Mouse (Mus musculus): ENCODE results near the gene Creld2.
A peak's percentile ranks its signal among the peaks of the same experiment; 100 is the strongest.
"Not testable (repeated sequence)": the region's sequence is repeated elsewhere in the genome, so short reads cannot be mapped to it uniquely, and the experiment has no call there.

Gene Creld2

GRCm38 (mm10) chr15:88819026-88819905 lies at the start of gene Creld2, which contains the start of gene Alg12:
Gene Creld2 (plus strand): TSS chr15:88819646.
Gene Alg12 (minus strand): TSS chr15:88819318.
- peak; percentile 100 for DNase-seq (ENCODE audit: inconsistent ontology term)

GRCm38 (mm10) chr15:88774630-88775029 lies 44.8 kb upstream of the Creld2 start:
- not testable (repeated sequence) for DNase-seq (ENCODE audit: inconsistent ontology term)

GRCm38 (mm10) chr15:88792140-88792850 lies 27.2 kb upstream of the Creld2 start:
- no peak for DNase-seq (ENCODE audit: inconsistent ontology term)

- DNase-seq (ENCODE audit: inconsistent ontology term) = not testable (repeated sequence)
These were observed 24.7 kb upstream of the Creld2 start for GRCm38 (mm10) chr15:88794729-88795128.

GRCm38 (mm10) chr15:88799950-88800371 lies 19.5 kb upstream of the Creld2 start:
- no peak for DNase-seq (ENCODE audit: inconsistent ontology term)

- DNase-seq (ENCODE audit: inconsistent ontology term) = no peak
These were observed 18.5 kb upstream of the Creld2 start for GRCm38 (mm10) chr15:88800921-88801354.

- no peak for DNase-seq (ENCODE audit: inconsistent ontology term)
These were observed 17.5 kb upstream of the Creld2 start for GRCm38 (mm10) chr15:88801903-88802302.

- DNase-seq (ENCODE audit: inconsistent ontology term) = no peak
These were observed 17.1 kb upstream of the Creld2 start for GRCm38 (mm10) chr15:88802348-88802747.

- no peak for DNase-seq (ENCODE audit: inconsistent ontology term)
These were observed 11.3 kb upstream of the Creld2 start for GRCm38 (mm10) chr15:88808121-88808520.

- DNase-seq (ENCODE audit: inconsistent ontology term) = no peak
These were observed 9.1 kb upstream of the Creld2 start for GRCm38 (mm10) chr15:88810369-88810768.

- no peak for DNase-seq (ENCODE audit: inconsistent ontology term)
These were observed 6.2 kb upstream of the Creld2 start for GRCm38 (mm10) chr15:88813262-88813661.

- DNase-seq (ENCODE audit: inconsistent ontology term) = not testable (repeated sequence)
These were observed 5.6 kb upstream of the Creld2 start for GRCm38 (mm10) chr15:88813873-88814272.

GRCm38 (mm10) chr15:88814411-88815047 lies 4.9 kb upstream of the Creld2 start:
- DNase-seq (ENCODE audit: inconsistent ontology term) = no peak

GRCm38 (mm10) chr15:88815196-88815700 lies 4.2 kb upstream of the Creld2 start:
- DNase-seq (ENCODE audit: inconsistent ontology term) = no peak

- DNase-seq (ENCODE audit: inconsistent ontology term) = peak; percentile 9
These were observed 459 bp downstream of the Creld2 start for GRCm38 (mm10) chr15:88819906-88820303.

- no peak for DNase-seq (ENCODE audit: inconsistent ontology term)
These were observed 2.0 kb downstream of the Creld2 start for GRCm38 (mm10) chr15:88821403-88821802.

GRCm38 (mm10) chr15:88822513-88822912 lies 3.1 kb downstream of the Creld2 start:
- no peak for DNase-seq (ENCODE audit: inconsistent ontology term)

- DNase-seq (ENCODE audit: inconsistent ontology term) = no peak
These were observed 3.9 kb downstream of the Creld2 start for GRCm38 (mm10) chr15:88823376-88823775.

GRCm38 (mm10) chr15:88827466-88827865 lies 8.0 kb downstream of the Creld2 start:
- no peak for DNase-seq (ENCODE audit: inconsistent ontology term)

- DNase-seq (ENCODE audit: inconsistent ontology term) = peak; percentile 78
These were observed 8.7 kb downstream of the Creld2 start for GRCm38 (mm10) chr15:88827991-88828799.

Measured in Muller cell, postnatal 12 days (primary cell).